Mouse (Mus musculus): ENCODE results near the gene Fetub. TPM values are rescaled to one million over a fixed set of nuclear protein-coding genes. Genes with fewer than 3 reads are reported as not detected.
A peak's percentile ranks its signal among the peaks of the same experiment; 100 is the strongest.

The Fetub gene
- polyA plus RNA-seq (2017; shearing (Covaris generic)), result not detected

- no peak for ATAC-seq
Measured at GRCm38 (mm10) chr16:22918034-22918433, at the start of gene Fetub. Fetub (plus strand) TSS chr16:22918334.

DNA sequence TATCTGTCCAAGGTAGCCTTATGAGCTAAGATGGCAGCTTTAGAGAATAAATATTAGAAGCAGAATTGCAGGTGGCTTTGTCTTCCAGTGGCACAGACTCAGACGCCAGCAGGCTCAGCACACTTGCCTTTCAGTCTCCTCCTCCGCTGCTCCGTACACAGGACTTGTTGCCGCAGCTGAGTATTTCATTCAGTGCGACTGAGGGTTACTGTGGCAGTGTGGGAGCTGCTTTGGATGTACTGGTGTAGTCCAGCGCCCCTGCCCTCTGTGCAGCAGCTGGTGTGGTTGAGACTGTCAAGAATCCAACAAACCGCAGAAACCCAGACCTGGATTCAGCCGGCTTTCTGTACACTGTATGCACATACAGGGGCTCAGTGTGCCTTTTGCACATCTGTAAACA lies 45.7 kb upstream of the Fetub start:
- ATAC-seq, result no peak

DNA sequence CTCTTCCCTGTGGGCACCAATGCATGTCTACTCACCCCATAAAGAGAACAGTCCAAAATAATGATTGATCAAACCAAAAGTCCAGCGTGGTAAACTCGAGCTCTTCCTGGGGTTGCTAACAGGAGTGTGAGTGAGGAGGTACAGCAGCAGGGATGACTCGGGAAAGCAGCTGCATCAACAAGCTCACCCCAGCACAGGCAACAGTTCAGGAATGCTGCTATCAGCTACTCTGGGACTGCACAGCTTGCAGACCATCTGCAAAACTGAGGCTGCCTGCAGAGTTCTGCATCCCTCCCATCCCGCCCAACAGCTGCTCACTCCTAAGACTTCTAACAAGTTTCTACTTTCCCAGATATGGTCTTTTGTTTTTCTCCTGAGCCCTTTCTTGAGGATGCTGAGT lies 44.8 kb upstream of the Fetub start:
- no peak for ATAC-seq

DNA sequence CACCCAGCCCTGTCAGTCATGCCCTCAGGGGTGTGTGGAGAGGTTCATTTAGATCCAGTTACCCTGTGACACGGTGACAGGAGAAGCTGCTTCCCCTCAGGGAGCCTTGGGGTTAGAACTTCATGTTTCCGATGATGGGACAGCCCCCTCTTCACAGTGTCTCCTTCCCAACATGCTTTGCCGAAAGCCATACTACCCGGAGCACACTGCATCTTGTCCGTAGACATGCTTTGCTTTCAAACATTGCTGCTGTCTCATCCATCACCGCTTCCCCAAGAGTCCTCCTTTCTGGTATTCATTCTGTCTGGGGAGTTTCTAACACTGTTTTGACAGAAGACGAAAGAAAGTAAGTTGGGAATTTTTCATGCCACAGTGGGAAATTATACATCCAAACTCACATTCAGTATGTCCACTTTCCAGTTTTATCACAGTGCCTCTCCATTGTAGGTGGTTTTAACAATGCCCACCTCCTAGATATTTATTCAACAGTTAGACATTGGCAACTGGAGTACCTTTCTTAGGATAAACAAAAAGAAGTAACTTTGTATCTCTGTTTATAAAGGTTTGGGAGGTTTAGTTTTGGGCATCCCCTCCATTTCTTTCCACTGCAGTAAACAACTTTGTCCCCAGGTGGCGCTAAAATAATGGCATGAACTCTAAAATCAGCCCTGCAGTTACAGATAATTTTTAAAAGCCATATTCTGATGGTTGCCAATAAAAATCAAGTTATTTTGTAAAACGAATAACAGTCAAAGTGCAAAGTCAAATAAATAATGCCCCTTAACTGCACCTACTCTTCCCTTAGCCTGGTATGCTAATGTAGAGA lies 41.7 kb upstream of the Fetub start:
- no peak for ATAC-seq

DNA sequence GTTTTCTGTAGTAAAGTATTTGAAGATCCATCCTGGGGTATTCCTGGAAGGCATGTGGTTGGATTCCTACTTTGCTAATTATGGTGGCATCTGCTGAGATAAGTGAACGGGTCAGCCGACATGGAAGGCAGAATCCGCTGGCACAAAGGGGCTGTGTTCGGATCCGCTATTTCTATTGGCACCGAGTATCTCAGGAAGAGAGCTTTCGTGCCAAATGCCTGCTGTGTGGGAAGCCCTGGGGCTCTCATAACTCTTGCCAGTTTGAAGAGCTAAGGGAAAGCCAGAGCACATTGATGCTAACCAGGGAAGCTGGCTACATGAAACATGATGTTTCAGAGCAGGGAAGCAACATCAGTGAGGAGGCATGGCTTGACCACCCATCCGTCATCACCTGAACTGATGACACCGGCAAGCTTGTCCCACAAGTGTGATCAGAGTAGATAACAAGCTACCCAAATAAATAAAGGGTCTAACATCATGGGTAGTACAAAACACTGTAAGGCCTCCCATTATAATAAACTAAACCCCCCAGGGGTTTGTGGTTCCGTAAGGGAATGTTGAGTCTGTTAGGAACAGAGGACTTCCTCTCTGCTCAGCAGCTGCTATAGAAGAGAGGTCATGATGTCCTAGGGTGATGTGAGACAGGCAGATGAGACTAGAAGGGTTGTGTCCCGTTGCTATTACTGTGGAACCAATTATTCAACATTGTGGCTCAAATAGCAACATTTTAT lies 40.3 kb upstream of the Fetub start:
- ATAC-seq, result no peak

GRCm38 (mm10) chr16:22878716-22879115 lies 39.4 kb upstream of the Fetub start:
- ATAC-seq, result no peak

- ATAC-seq, result no peak
Measured at GRCm38 (mm10) chr16:22879945-22880595, 38.1 kb upstream of the Fetub start.

- no peak for ATAC-seq
Measured at GRCm38 (mm10) chr16:22880900-22881299, 37.2 kb upstream of the Fetub start.

DNA sequence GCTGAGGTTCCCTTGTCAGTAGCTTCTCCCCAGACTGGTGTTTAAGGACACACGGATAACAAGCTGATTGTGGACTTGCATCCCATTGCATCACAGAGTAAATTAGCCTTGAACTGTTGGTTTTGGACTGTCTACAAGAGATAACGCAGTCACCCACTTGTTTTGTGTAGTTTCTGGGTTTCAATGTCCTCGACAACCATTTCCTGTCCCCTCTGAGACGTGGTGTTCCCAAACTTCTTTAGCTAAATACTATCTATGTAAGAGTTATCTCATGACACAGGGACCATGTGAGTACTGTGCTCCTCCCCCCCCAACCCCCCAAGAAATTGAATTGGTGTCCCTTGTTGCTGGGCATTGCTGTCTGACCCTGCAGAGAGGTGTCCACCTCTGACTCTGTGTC lies 36.6 kb upstream of the Fetub start:
- no peak for ATAC-seq

- ATAC-seq, result peak; percentile 62
Measured at GRCm38 (mm10) chr16:22883441-22883840, 34.7 kb upstream of the Fetub start.

- no peak for ATAC-seq
Measured at GRCm38 (mm10) chr16:22885356-22885755, 32.8 kb upstream of the Fetub start.

DNA sequence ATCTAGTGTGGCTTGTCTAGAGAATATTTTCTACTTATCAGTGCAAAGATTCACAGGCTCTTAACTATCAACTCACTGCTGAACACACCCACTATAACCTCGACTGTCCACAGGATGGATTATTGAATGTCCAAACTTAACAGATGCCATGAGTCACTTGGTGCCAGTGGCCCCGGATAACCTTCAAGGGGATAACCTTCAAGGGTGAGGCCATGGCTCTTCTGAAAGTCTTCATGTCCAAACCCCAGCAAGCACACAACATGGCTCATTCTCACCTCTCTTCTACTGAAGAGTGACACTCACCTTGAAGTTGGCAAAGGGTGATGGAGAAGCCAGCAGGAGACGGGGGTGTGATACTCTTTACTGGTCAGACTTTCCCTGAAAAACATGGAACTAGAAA lies 31.4 kb upstream of the Fetub start:
- no peak for ATAC-seq

DNA sequence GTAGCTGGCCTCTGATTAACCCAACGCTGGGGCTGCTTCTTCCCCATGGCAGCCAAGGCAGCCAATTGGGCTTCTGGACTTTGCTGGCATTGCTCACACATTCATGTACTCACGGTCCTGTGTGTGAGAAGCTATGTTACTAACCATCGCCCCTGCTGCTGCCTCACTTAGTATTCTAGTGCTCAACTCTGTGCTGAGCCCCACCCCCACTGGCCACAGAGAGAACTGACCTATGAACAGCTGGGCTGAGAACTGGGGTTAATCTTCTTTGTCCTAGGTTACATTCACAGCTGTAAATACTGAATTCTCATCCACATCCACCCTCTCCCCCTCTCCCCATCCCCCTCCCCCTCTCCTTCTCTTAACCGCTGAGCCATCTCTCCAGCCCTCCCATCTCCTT lies 29.3 kb upstream of the Fetub start:
- ATAC-seq, result no peak

DNA sequence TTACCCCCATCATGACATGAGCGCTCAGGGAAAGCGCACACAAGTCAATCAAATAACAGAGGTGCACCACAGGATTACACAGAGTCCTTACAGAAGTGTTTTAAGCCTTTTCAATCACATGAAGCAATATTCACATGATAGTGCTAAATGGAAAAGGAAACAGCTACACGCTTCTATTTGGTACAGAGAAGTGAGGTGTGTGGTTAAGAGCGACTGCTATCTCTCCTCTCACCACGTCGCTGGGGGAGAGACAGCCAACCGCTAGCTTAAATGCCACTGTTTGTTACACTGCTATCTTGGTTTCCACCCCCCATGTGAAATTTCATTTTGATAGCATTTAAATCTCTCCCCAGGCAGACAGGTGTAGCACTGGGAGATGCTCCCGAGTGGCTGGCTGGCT lies 28.4 kb upstream of the Fetub start:
- no peak for ATAC-seq

- no peak for ATAC-seq
Measured at GRCm38 (mm10) chr16:22890683-22891510, 27.2 kb upstream of the Fetub start, which contains the start of gene Ahsg. Ahsg (plus strand) TSS chr16:22891277.

GRCm38 (mm10) chr16:22891733-22892154 lies 26.4 kb upstream of the Fetub start:
- ATAC-seq, result no peak

DNA sequence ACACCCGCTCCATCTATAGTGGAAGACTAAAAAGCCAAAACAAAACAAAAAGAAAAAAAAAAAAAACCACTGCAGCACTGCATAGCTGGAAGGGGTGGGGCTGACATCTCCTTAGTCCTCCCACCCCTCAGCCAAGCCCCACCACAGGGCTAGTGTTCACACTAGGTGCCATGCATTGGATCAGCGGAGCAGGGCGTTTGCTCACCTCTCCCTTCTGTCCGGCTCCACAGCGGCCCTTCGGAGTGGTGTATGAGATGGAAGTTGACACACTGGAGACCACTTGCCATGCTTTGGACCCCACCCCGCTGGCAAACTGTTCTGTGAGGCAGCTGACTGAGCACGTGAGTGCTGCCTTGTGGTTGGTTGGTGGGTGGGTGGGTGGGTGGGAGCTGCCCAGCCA lies 24.0 kb upstream of the Fetub start:
- no peak for ATAC-seq

- no peak for ATAC-seq
Measured at GRCm38 (mm10) chr16:22896618-22897017, 21.5 kb upstream of the Fetub start.

DNA sequence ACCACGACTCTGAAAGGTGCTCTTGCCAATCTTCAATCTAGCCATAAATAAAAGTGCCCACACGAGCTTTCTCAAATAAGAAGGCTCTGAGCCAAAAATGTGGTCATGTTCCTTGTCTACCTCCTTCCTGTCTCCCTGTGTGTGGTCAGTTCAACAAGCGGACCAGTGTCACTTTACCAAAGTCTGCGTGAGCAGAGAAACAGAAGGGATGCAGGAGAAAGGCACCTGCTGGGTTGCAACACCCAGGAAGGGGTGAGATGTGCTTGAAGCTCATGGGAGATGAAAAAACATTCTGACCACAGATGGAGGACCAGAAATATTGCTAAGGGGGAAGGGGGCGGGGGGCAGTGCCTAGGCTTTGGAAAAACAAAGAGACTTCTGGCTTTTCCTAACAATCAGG lies 18.8 kb upstream of the Fetub start:
- no peak for ATAC-seq

- no peak for ATAC-seq
Measured at GRCm38 (mm10) chr16:22899866-22900570, 18.1 kb upstream of the Fetub start.

DNA sequence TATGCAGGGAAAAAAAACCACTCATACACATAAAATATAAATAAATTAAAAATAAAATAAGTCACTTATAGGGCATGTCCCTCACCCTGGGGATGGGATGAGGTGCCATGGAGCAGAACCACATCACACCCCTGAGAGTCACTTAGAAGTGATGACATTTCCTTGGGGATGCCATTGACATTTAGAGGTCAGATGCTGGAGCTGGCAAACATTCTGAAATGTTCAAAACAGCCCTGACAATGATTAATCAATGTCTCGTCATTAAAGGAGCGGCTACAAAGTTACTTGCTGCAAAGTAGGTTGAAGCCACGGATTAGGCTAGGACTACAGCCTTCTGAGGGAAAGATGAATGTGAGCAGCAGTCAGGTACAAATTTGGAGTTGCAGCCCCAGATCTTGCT lies 16.8 kb upstream of the Fetub start:
- no peak for ATAC-seq

GRCm38 (mm10) chr16:22909290-22909689 lies 8.8 kb upstream of the Fetub start:
- no peak for ATAC-seq

Data from CD4-positive, CD25-positive, alpha-beta regulatory T cell, adult 4 months (primary cell).